Mouse (Mus musculus) kidney, embryonic 15.5 days (tissue): ENCODE data around the gene Nkapl. TPM values are rescaled to one million over a fixed set of nuclear protein-coding genes. Genes with fewer than 3 reads are reported as not detected.
A peak's percentile ranks its signal among the peaks of the same experiment; 100 is the strongest.
"Not testable (repeated sequence)": the region's sequence is repeated elsewhere in the genome, so short reads cannot be mapped to it uniquely, and the experiment has no call there.

ENCODE experiments used
- ATAC-seq: fragments of 200-750 bp; cut with Nextera tagmentation; replicated peaks from 2 replicates; pipeline ENCODE4 v1.8.0; 2017; ENCODE audit warnings: moderate TSS enrichment; ENCODE audit not compliant: low FRiP score
- H3K27ac ChIP-seq: fragments of 300-500 bp; sonication (generic); 2 replicates; pipeline ENCODE4 v1.5.1; 2015; ENCODE audit warnings: mild to moderate bottlenecking, inconsistent platforms
- H3K27me3 ChIP-seq: fragments of 300-500 bp; sonication (generic); 2 replicates; pipeline ENCODE4 v1.6.1; 2015; ENCODE audit warnings: inconsistent platforms
- H3K36me3 ChIP-seq: fragments of 300-500 bp; sonication (generic); 2 replicates; pipeline ENCODE4 v1.6.1; 2015; ENCODE audit warnings: inconsistent platforms
- H3K4me1 ChIP-seq: fragments of 300-500 bp; sonication (generic); 2 replicates; pipeline ENCODE4 v1.6.1; 2015; ENCODE audit warnings: inconsistent platforms
- H3K4me2 ChIP-seq: fragments of 300-500 bp; sonication (generic); 2 replicates; pipeline ENCODE4 v1.6.1; 2015; ENCODE audit warnings: moderate library complexity, mild to moderate bottlenecking, inconsistent platforms
- H3K4me3 ChIP-seq: fragments of 300-500 bp; sonication (generic); replicated peaks from 2 replicates; pipeline ENCODE4 v1.5.1; 2015; ENCODE audit warnings: mild to moderate bottlenecking, inconsistent platforms
- H3K9ac ChIP-seq: fragments of 300-500 bp; sonication (generic); 2 replicates; pipeline ENCODE4 v1.6.1; 2015; ENCODE audit warnings: mild to moderate bottlenecking, inconsistent platforms
- H3K9me3 ChIP-seq: fragments of 300-500 bp; sonication (generic); replicated peaks from 2 replicates; pipeline ENCODE4 v1.6.1; 2016; ENCODE audit warnings: inconsistent platforms
- WGBS: fragments of 180-500 bp; shearing (Covaris S2); methylation state at CpG from one replicate; pipeline ENCODE4 v1.1.7; 2015; ENCODE audit warnings: mixed read lengths; 5-methylcytosine and 5-hydroxymethylcytosine counted together
- polyA plus RNA-seq: library from polyadenylated mRNA; unstranded; fragments of >200 nt; fragmentation: Nextera tagmentation; extraction: Ambion mirVana; gene quantifications from 2 replicates; pipeline ENCODE4 v1.2.1, GENCODE M21; 2015

The Nkapl gene
- 2.0 and 2.9 TPM in 2 replicates for polyA plus RNA-seq

DNA sequence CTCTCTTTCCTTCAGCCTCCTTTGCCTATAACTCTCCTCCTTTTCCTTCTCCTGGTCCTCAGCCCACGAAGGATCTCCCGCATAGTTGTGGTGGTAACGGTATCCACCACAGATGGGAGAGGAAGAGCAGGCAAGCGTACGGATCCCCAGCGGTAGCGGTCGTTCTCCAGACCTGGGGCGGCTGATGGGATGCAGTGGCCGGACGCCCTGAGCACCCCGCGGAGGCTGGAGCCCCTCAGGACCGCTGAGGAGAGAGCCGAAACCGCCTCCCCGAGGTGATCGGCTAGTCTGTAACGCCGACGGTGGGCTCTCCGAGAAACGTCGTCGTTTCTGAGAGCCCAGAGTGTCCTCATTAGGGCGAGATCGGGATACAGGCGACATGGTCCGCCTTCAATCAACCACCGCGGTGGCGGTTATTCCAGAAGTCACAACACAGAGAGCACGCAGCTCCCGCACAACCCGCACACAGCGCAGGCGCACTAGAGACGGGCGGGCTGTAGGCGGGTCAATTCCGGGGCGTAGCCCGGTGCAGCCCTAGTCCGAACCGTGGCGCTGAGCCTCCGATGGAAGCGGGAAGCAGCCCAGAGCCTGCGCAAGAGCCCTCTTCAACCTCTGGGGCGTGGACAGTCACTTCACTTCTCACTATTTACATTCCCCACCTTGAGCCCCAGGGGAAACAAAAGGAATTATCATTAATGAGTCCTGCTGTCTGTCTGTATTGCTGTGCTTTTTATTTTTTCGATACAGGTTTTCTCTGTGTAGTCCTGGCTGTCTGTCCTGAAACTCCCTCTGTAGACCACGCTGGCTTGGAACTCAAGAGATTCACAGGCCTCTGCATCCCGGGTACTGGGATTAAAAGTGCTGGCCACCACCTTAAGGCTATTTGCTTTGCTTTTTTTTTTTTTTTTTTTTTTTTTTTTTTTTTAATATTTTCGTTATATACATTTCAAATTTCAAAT lies at the start of gene Nkapl:
Nkapl (minus strand) TSS at position 449 of the 959 bp plus-strand sequence.
- peak within 1 kb of the TSS; percentile 93 for H3K4me2 ChIP-seq

DNA sequence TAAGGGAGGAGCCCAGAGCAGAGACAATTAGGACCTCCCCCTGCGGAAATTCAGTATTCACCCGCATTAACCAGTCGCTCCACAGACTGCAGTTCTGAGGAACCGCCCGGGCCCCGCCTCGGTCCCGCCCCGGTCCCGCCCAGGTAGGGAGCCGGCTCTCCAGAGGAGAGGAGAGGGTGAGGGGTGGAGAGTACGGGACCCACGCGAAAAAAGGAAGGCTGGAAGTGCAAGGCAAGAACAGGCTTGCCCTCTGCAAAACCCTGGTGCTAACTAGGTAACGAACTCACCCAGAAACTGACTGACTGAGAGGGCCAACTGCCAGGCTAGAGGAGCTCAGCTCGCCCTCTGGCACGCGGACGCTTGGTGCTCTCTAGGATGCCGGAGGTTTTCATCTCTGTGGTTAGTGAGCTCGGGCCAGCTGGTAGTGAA lies 37.9 kb upstream of the Nkapl start:
- Histone ChIP-seq H3K27ac (peak overlapping the region; percentile 88), H3K36me3 (no peaks in the 10 kb centered on the region), H3K27me3 (no peaks in the 10 kb centered on the region), H3K9me3 (no peaks in the 10 kb centered on the region), H3K4me1 (0 out of 2 replicates have a peak, but pooled peaks cover 4% of the 10 kb centered on the region), H3K4me3 (peak overlapping the region; percentile 60), H3K4me2 (peak overlapping the region; percentile 66), H3K9ac (peak overlapping the region; percentile 52)
- peak; percentile 100 for ATAC-seq
- under 1% methylated on average over 21 of the region's 21 CpGs for WGBS

More for the DNA sequence above, at the start of gene Nkapl:
- H3K27me3 ChIP-seq, result peaks cover 29% of the 10 kb centered on the region
- under 1% methylated on average over 54 of the region's 54 CpGs for WGBS
- peak; percentile 99 for ATAC-seq
- no peaks in the 10 kb centered on the region for H3K9me3 ChIP-seq
- H3K36me3 ChIP-seq, result no peaks in the 10 kb centered on the region
- H3K4me1 ChIP-seq, result peaks cover 4% of the 10 kb centered on the region; the same call in 1 of the 2 replicates
- peak within 1 kb of the TSS; percentile 64 for H3K4me3 ChIP-seq
- peak within 1 kb of the TSS; percentile 63 for H3K9ac ChIP-seq
- H3K27ac ChIP-seq, result 0 out of 2 replicates have a peak within 1 kb of the TSS, but pooled peaks have one; percentile 20

DNA sequence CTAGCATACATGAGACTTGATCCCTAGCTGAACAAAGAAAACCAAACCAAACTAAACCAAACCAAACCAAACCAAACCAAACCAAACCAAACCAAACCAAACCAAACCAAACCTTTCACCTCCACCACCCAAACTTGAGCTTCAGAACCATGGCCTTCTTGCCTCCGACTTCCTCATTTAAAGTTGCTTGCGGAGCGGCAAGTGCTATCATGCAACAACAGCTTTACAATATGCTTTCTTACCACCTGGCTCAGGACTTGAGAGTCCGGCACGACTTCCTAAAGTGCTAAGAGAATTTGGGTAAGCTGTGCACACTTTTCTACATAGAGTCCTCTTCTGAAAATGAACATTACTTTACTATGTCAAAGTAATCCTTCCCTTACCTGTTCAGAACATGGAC lies 34.0 kb upstream of the Nkapl start:
- WGBS, result 89% methylated on average over 5 of the region's 5 CpGs
- ATAC-seq, result no peak
- Histone ChIP-seq H3K36me3 (no peaks in the 10 kb centered on the region), H3K4me2 (no peak overlapping the region), H3K4me3 (no peak overlapping the region), H3K27me3 (no peaks in the 10 kb centered on the region), H3K27ac (no peak overlapping the region), H3K9ac (no peak overlapping the region), H3K9me3 (no peaks in the 10 kb centered on the region), H3K4me1 (0 out of 2 replicates have a peak, but pooled peaks cover 4% of the 10 kb centered on the region)

- not testable (repeated sequence) for H3K27ac ChIP-seq, H3K4me2 ChIP-seq, H3K9ac ChIP-seq, H3K36me3 ChIP-seq, H3K27me3 ChIP-seq, H3K4me3 ChIP-seq, H3K4me1 ChIP-seq, H3K9me3 ChIP-seq, ATAC-seq
- 93% methylated on average over 17 of the region's 17 CpGs for whole genome bisulfite sequencing
Measured at GRCm38 (mm10) chr13:21501182-21501581, 32.9 kb upstream of the Nkapl start, which contains the start of gene Gm11273. Gene Gm11273, minus strand, starts transcription at chr13:21501418.

DNA sequence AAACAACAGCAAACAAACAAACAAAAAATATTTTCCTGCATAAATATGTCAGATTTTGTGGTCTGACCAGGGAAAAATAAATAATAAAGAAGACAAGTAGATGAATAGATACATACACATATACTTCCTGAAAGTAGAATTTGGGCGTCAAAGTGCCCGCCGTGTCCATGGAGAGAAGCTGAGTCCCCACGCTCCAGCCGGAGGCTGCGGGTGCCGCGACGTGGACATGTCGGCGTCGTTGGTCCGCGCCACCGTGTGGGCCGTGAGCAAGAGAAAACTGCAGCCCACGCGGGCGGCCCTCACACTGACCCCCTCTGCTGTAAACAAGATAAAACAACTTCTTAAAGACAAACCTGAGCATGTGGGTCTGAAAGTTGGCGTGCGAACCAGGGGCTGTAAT lies 26.8 kb upstream of the Nkapl start, which contains the start of gene AK157302:
AK157302 (plus strand) TSS at position 144 of the 400 bp plus-strand sequence.
- Histone ChIP-seq H3K27ac (no peak within 1 kb of the TSS), H3K36me3 (no peaks in the 10 kb centered on the region), H3K9ac (no peak within 1 kb of the TSS), H3K4me3 (no peak within 1 kb of the TSS), H3K4me2 (no peak within 1 kb of the TSS), H3K4me1 (no peaks in the 10 kb centered on the region), H3K9me3 (no peaks in the 10 kb centered on the region), H3K27me3 (no peaks in the 10 kb centered on the region)
- 94% methylated on average over 21 of the region's 21 CpGs for WGBS
- no peak for ATAC-seq

DNA sequence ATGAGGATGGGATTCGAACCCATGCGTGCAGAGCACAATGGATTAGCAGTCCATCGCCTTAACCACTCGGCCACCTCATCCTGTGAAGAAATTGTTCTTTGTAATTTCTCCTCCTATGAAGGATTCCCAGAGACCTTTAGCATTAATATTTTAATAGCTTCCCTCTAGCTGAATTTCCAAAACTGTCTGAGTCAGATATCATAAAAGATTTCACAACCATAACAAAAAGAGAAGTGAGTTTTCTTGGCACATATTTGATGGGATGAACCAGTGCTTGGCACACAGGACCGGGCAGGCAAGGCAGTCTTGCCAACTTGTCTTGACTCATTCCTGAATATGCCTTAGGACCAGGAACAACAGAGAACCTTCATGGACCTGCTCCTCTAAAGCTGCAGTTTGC lies 24.5 kb upstream of the Nkapl start:
- WGBS, result 87% methylated on average over 5 of the region's 5 CpGs
- no peak overlapping the region for H3K4me3 ChIP-seq
- H3K9ac ChIP-seq, result no peak overlapping the region
- no peaks in the 10 kb centered on the region for H3K36me3 ChIP-seq
- H3K4me2 ChIP-seq, result no peak overlapping the region
- no peak for ATAC-seq
- H3K9me3 ChIP-seq, result no peaks in the 10 kb centered on the region
- no peaks in the 10 kb centered on the region for H3K4me1 ChIP-seq
- no peaks in the 10 kb centered on the region for H3K27me3 ChIP-seq
- no peak overlapping the region for H3K27ac ChIP-seq

DNA sequence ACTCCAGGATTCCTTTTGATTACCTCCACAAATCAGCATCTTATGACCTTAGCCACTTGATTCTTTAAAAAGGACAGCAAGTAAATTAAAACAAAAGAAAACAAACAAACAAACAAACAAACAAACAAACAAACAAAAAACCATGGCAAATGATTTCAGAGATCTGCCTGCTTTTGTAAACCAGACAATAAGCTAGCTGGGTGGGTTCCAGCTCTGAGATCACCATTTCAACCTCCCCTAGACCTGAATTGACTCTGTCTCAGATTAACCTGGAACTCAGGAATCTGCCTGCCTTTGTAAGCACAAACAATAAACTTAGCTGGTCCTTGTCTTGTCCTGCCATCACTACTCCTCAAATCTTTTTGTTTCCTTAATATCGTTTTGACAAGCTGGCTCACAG lies 18.6 kb upstream of the Nkapl start:
- peaks cover 16% of the 10 kb centered on the region for H3K36me3 ChIP-seq
- no peak overlapping the region for H3K9ac ChIP-seq
- H3K4me1 ChIP-seq, result no peaks in the 10 kb centered on the region
- H3K4me2 ChIP-seq, result no peak overlapping the region
- H3K27me3 ChIP-seq, result no peaks in the 10 kb centered on the region
- ATAC-seq, result no peak
- no peak overlapping the region for H3K27ac ChIP-seq
- H3K9me3 ChIP-seq, result no peaks in the 10 kb centered on the region
- no peak overlapping the region for H3K4me3 ChIP-seq
- 90% methylated on average over 1 of the region's 1 CpGs for WGBS

GRCm38 (mm10) chr13:21478759-21479670 lies 10.7 kb upstream of the Nkapl start, which contains the start of the genes Zkscan4 and Gm10065:
Gene Zkscan4, plus strand, starts transcription at chr13:21478907.
Gene Gm10065, minus strand, starts transcription at chr13:21479441.
- peak within 1 kb of the TSS; percentile 63 for H3K4me3 ChIP-seq
- H3K4me1 ChIP-seq, H3K27me3 ChIP-seq, H3K36me3 ChIP-seq, H3K9me3 ChIP-seq: not testable (repeated sequence)
- H3K9ac ChIP-seq, result peak within 1 kb of the TSS; percentile 52
- H3K27ac ChIP-seq, result peak within 1 kb of the TSS; percentile 86
- WGBS, result 2% methylated on average over 31 of the region's 31 CpGs
- peak within 1 kb of the TSS; percentile 71 for H3K4me2 ChIP-seq
- peak; percentile 93 for ATAC-seq

- Histone ChIP-seq H3K27ac (no peak overlapping the region), H3K4me3 (no peak overlapping the region), H3K9ac (no peak overlapping the region), H3K9me3 (no peaks in the 10 kb centered on the region), H3K27me3 (peaks cover 23% of the 10 kb centered on the region), H3K4me1 (peaks cover 4% of the 10 kb centered on the region; the same call in 1 of the 2 replicates), H3K4me2 (no peak overlapping the region), H3K36me3 (no peaks in the 10 kb centered on the region)
- no peak for ATAC-seq
- 38% methylated on average over 4 of the region's 4 CpGs for WGBS
Measured at GRCm38 (mm10) chr13:21472427-21472826, 4.1 kb upstream of the Nkapl start.

DNA sequence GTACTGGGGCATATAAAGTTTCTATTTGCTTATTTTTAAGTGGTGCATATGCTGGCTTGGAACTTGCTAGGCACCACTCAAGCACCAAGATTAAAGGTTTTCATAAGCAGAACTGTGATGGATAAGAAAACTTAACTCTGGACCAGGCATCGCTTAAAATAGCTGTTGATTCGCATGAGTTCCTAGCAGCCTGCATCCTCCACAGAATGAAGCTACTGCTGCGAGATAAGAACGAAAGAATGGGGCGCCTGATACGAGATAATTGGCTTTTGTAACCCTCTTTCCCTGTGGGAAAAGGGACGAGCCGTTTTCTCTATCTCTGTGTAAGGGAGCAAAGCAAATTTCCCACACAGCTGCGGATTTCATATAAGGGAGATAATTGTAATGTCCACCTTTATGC lies 788 bp upstream of the Nkapl start:
- peaks cover 29% of the 10 kb centered on the region for H3K27me3 ChIP-seq
- no peaks in the 10 kb centered on the region for H3K36me3 ChIP-seq
- H3K4me2 ChIP-seq, result peak overlapping the region; percentile 93
- H3K4me3 ChIP-seq, result peak overlapping the region; percentile 64; the same call in 1 of the 2 replicates
- 39% methylated on average over 9 of the region's 9 CpGs for WGBS
- H3K4me1 ChIP-seq, result peaks cover 4% of the 10 kb centered on the region; the same call in 1 of the 2 replicates
- no peak for ATAC-seq
- no peak overlapping the region for H3K27ac ChIP-seq
- H3K9ac ChIP-seq, result no peak overlapping the region
- no peaks in the 10 kb centered on the region for H3K9me3 ChIP-seq

DNA sequence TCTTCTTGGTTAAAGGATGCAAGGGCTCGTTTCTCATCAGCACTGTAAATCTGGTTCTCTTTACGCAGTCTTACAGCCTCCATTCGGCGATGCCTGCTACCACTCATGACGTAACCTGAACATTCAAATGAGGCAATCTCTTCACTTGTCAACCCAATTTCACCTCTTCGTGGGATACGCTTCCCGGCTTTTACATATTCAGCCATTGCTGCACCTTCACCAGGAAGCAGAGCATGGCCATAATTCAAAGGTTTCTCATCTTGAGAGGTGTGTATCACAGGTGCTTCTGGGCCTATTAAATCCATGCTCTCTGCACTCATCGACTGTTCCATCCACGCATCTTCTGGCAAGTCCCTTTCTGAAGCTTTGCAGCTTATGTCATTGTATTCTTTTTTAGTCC lies 973 bp downstream of the Nkapl start:
- H3K9me3 ChIP-seq, result no peaks in the 10 kb centered on the region
- H3K27ac ChIP-seq, result no peak overlapping the region
- ATAC-seq, result no peak
- no peak overlapping the region for H3K9ac ChIP-seq
- no peaks in the 10 kb centered on the region for H3K36me3 ChIP-seq
- no peak overlapping the region for H3K4me2 ChIP-seq
- peaks cover 29% of the 10 kb centered on the region for H3K27me3 ChIP-seq
- no peak overlapping the region for H3K4me3 ChIP-seq
- 82% methylated on average over 10 of the region's 10 CpGs for WGBS
- peaks cover 4% of the 10 kb centered on the region; the same call in 1 of the 2 replicates for H3K4me1 ChIP-seq
